Mouse (Mus musculus): Measurements from ENCODE around the gene Agpat2. TPM values are rescaled to one million over a fixed set of nuclear protein-coding genes. Genes with fewer than 3 reads are reported as not detected.

Agpat2 gene
- polyA plus RNA-seq, 1 experiment from 2014 or later, result 55.6 TPM

DNA sequence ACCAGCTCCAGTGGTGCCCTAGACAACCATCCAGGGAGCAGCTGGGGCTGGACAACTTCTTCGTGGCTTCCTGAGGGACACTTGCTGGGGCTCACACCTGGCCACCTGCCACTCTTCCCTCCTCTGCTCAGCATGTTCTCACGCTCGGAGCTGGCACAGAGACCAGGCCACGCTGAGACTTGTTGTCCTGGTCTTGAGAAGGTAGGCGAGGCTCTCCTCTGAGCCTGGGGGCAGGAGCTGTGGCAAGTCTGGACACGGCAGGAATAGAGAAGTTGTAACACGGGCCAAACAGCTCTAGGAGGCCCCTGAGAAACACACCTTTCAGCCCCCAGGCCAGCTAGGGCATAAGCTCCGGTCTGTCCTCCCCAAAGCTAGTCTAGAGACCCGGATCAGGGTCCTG, 50.3 kb downstream of the Agpat2 start:
- no peak overlapping the region for H3K27ac ChIP-seq (replicated peaks)
- no peaks in the 10 kb centered on the region for H3K9me3 ChIP-seq (replicated peaks)
- peaks cover 4% of the 10 kb centered on the region; the same call in 1 of the 2 replicates for H3K27me3 ChIP-seq
- no peak overlapping the region for H3K9ac ChIP-seq
- H3K4me1 ChIP-seq (replicated peaks), result peaks cover 53% of the 10 kb centered on the region
- 49% methylated on average over 9 of the region's 9 CpGs for WGBS (ENCODE audit: insufficient replicate concordance)
- no peak for ATAC-seq (ENCODE audit: insufficient read depth)
- H3K4me2 ChIP-seq, result no peak overlapping the region
- H3K4me3 ChIP-seq (replicated peaks), result no peak overlapping the region
- H3K36me3 ChIP-seq (replicated peaks), result no peaks in the 10 kb centered on the region

DNA sequence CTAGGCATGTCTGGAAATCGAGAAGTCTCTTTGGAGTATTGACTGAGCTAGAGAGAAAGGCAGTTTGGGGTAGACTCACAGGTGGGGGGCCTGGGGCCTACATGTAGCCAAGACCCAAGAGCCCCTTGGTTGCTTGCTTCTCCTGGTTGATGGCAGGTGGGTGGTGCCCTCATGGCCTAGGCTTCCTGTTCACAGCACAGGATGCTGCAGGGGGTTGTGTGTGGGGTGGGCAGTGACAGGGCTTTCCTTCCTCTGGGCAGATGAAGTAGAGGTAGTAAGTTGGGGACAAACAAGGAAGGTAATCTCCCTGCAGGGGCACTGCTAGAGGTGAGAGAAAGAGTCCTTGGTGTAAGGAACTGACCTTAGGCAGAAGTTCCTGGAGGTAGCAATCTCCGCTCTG, 52.2 kb downstream of the Agpat2 start:
- no peak overlapping the region for H3K4me3 ChIP-seq (replicated peaks)
- peaks cover 4% of the 10 kb centered on the region; the same call in 1 of the 2 replicates for H3K27me3 ChIP-seq
- no peaks in the 10 kb centered on the region for H3K9me3 ChIP-seq (replicated peaks)
- no peak overlapping the region for H3K9ac ChIP-seq
- 57% methylated on average over 2 of the region's 2 CpGs for WGBS (ENCODE audit: insufficient replicate concordance)
- ATAC-seq (ENCODE audit: insufficient read depth), result no peak
- peaks cover 54% of the 10 kb centered on the region for H3K4me1 ChIP-seq (replicated peaks)
- H3K36me3 ChIP-seq (replicated peaks), result no peaks in the 10 kb centered on the region
- no peak overlapping the region for H3K4me2 ChIP-seq
- H3K27ac ChIP-seq (replicated peaks), result no peak overlapping the region; the same call in 1 of the 2 replicates

DNA sequence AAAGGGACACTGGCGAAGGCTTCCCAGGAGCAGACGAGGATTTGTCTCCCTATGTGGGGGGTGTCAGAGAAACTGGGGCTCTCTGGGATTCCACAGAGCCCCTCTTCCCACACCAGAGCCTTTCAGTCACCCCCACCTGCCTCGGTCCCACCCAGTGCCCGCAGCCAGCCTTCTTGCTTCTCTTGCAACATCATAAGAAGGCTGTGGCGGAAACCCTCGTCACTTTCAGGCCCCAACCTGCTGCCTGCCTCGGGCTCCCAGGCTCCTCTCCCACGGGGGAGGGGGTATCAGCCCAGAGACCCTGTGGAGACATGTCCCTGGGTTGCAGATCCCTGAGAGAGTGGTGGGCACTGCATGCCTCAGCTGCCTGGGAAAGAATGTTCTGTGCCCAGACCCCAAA, 52.8 kb downstream of the Agpat2 start:
- Histone ChIP-seq H3K27me3 (peaks cover 4% of the 10 kb centered on the region; the same call in 1 of the 2 replicates), H3K36me3 (replicated peaks) (no peaks in the 10 kb centered on the region), H3K9me3 (replicated peaks) (no peaks in the 10 kb centered on the region), H3K4me2 (no peak overlapping the region), H3K9ac (no peak overlapping the region), H3K4me3 (replicated peaks) (no peak overlapping the region), H3K27ac (replicated peaks) (no peak overlapping the region), H3K4me1 (replicated peaks) (peaks cover 48% of the 10 kb centered on the region)
- no peak for ATAC-seq (ENCODE audit: insufficient read depth)
- 31% methylated on average over 8 of the region's 8 CpGs for WGBS (ENCODE audit: insufficient replicate concordance)

DNA sequence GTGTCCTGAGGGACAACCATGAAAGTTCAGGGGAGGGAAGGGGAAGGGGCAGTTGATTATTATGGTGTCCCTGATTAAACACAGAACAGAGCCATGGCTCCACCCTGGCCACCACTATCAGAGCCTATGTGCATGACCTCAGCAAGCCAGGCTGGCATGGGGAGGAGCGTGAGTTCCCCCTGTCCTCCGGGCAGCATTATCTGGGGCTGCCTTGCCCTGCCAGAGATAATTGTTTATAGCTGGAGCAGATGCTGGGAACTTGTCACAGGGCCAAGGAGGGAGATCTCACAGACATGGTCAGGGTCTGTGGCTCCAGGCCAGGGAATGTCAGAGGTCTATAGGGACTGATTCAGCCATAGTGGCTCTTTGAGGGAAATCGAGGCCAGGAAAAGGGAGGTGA, 53.4 kb downstream of the Agpat2 start:
- H3K9me3 ChIP-seq (replicated peaks), result no peaks in the 10 kb centered on the region
- no peak overlapping the region for H3K4me2 ChIP-seq
- no peak for ATAC-seq (ENCODE audit: insufficient read depth)
- H3K4me3 ChIP-seq (replicated peaks), result no peak overlapping the region
- peak overlapping the region; percentile 41; the same call in 1 of the 2 replicates for H3K27ac ChIP-seq (replicated peaks)
- no peak overlapping the region for H3K9ac ChIP-seq
- H3K36me3 ChIP-seq (replicated peaks), result no peaks in the 10 kb centered on the region
- peaks cover 4% of the 10 kb centered on the region; the same call in 1 of the 2 replicates for H3K27me3 ChIP-seq
- 33% methylated on average over 3 of the region's 3 CpGs for WGBS (ENCODE audit: insufficient replicate concordance)
- H3K4me1 ChIP-seq (replicated peaks), result peaks cover 43% of the 10 kb centered on the region

DNA sequence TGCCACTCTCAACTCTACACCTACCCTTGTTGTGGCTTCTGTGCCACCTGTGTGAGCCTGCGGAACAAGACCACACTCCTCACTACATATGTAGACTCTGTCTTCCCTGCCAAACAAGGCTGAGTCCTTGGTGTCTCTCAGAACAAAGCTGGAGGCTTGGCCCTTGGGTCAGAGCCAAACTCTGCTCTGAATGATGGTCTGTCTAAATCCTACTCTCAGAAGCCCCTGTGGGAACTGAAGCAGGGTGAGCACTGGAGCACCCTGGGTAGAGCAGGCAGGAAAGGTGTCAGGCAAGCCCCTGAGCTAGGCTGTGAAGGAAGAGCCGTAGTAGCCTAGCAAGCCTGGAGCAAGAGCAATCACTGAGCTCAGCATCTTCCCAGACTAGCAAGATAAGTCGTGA, 54.0 kb downstream of the Agpat2 start:
- H3K36me3 ChIP-seq (replicated peaks), result no peaks in the 10 kb centered on the region
- H3K9ac ChIP-seq, result no peak overlapping the region
- WGBS (ENCODE audit: insufficient replicate concordance), result 43% methylated on average over 3 of the region's 3 CpGs
- no peak overlapping the region for H3K4me3 ChIP-seq (replicated peaks)
- no peaks in the 10 kb centered on the region for H3K9me3 ChIP-seq (replicated peaks)
- H3K4me1 ChIP-seq (replicated peaks), result peaks cover 38% of the 10 kb centered on the region
- H3K27me3 ChIP-seq, result peaks cover 4% of the 10 kb centered on the region; the same call in 1 of the 2 replicates
- peak overlapping the region; percentile 41; the same call in 1 of the 2 replicates for H3K27ac ChIP-seq (replicated peaks)
- no peak for ATAC-seq (ENCODE audit: insufficient read depth)
- no peak overlapping the region for H3K4me2 ChIP-seq

DNA sequence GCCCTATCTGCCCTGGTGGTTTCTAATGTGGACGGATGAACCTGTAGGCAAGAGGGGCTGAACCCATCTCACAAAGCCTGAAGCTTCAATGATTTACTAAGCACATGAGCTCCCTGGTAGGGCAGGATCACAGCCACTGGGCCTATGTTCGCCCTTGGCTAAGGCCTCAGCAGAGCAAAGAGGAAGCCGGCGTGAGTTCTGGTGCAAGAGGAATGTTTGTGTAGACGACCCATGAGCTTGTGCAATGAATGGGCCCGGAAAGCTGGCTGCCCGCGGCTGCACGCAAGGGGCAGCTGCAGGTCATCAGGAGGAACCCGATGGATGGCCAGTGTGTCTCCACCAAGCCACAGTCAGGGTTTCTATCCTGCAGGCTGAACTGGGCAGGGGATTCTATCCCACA, 54.4 kb downstream of the Agpat2 start:
- Histone ChIP-seq H3K4me1 (replicated peaks) (peaks cover 34% of the 10 kb centered on the region), H3K36me3 (replicated peaks) (no peaks in the 10 kb centered on the region), H3K4me3 (replicated peaks) (no peak overlapping the region), H3K9ac (no peak overlapping the region), H3K4me2 (no peak overlapping the region), H3K27me3 (peaks cover 4% of the 10 kb centered on the region; the same call in 1 of the 2 replicates), H3K27ac (replicated peaks) (peak overlapping the region; percentile 41; the same call in 1 of the 2 replicates), H3K9me3 (replicated peaks) (no peaks in the 10 kb centered on the region)
- ATAC-seq (ENCODE audit: insufficient read depth), result peak; percentile 51
- WGBS (ENCODE audit: insufficient replicate concordance), result 23% methylated on average over 10 of the region's 10 CpGs

DNA sequence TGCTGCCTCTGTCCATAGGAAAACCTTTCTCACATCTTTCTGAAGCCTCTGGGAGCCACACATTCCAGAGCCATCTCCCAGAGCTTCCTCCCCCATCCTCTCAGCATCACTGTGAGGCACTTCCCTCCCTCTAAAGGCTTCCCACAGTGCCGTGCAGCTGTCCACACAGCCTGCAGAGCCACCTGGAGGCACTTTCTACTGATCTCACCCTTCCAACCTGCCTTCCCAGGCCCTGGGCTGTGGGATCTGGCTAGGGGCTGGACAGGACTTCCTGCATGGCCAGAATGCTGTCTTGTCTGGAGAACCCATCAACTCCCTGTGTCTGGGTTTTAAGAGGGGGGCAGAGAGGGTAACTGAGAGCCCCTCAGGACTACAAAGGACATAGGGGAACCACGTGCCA, 56.7 kb downstream of the Agpat2 start:
- H3K9me3 ChIP-seq (replicated peaks), result no peaks in the 10 kb centered on the region
- no peak overlapping the region for H3K27ac ChIP-seq (replicated peaks)
- no peak for ATAC-seq (ENCODE audit: insufficient read depth)
- no peaks in the 10 kb centered on the region for H3K36me3 ChIP-seq (replicated peaks)
- H3K9ac ChIP-seq, result no peak overlapping the region
- no peak overlapping the region for H3K4me2 ChIP-seq
- 24% methylated on average over 2 of the region's 2 CpGs for WGBS (ENCODE audit: insufficient replicate concordance)
- peaks cover 26% of the 10 kb centered on the region for H3K4me1 ChIP-seq (replicated peaks)
- H3K4me3 ChIP-seq (replicated peaks), result no peak overlapping the region
- no peaks in the 10 kb centered on the region for H3K27me3 ChIP-seq

DNA sequence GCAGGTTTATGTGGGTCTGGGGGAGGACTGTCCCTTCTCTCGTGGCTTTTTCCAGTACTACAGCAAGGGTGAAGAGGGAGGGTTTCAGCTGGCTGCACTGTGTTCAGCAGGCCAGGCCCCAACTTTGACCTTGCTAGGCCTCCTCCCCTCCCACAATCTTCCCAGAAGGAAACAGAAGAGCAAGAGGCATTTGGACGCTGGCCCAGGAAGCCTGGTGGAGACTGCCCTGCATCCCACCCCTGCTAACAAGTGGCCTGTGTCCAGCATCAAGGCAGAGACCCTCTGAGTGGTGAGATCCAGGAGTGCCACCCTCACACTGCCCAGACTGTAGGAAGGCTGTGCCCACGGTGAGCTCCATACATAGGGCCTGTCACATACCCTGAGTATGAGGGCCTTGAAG, 60.0 kb downstream of the Agpat2 start:
- peak; percentile 32; the same call in 1 of the 2 replicates for ATAC-seq (ENCODE audit: insufficient read depth)
- no peaks in the 10 kb centered on the region for H3K36me3 ChIP-seq (replicated peaks)
- no peaks in the 10 kb centered on the region for H3K9me3 ChIP-seq (replicated peaks)
- no peak overlapping the region for H3K9ac ChIP-seq
- H3K4me3 ChIP-seq (replicated peaks), result no peak overlapping the region
- H3K4me1 ChIP-seq (replicated peaks), result peaks cover 5% of the 10 kb centered on the region
- 56% methylated on average over 3 of the region's 3 CpGs for WGBS (ENCODE audit: insufficient replicate concordance)
- no peak overlapping the region for H3K27ac ChIP-seq (replicated peaks)
- H3K4me2 ChIP-seq, result no peak overlapping the region
- H3K27me3 ChIP-seq, result peaks cover 10% of the 10 kb centered on the region

DNA sequence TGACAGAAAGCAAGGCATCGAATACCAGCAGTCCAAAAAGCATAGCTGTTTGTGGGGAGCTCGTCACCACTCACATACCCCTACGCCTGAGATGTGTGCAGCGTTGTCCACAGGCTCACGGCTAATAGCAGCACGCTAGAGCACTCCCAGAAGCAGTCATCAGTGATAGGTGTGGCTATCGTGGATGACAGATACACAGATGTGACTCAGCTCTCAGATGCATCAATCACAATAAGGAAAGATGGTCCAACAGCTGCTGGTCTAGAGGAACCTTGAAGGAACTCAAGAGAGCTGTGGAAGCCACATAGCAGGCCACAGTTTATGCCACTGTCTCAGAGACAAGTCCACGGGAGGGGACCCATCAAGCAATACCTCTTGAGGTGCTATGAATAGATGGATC, 60.4 kb downstream of the Agpat2 start:
- H3K9ac ChIP-seq, result no peak overlapping the region
- WGBS (ENCODE audit: insufficient replicate concordance), result 54% methylated on average over 8 of the region's 8 CpGs
- H3K27me3 ChIP-seq, result peaks cover 10% of the 10 kb centered on the region
- H3K9me3 ChIP-seq (replicated peaks), result no peaks in the 10 kb centered on the region
- H3K4me1 ChIP-seq (replicated peaks), result peaks cover 3% of the 10 kb centered on the region
- no peak overlapping the region for H3K4me2 ChIP-seq
- ATAC-seq (ENCODE audit: insufficient read depth), result no peak
- H3K4me3 ChIP-seq (replicated peaks), result no peak overlapping the region
- no peak overlapping the region for H3K27ac ChIP-seq (replicated peaks)
- no peaks in the 10 kb centered on the region for H3K36me3 ChIP-seq (replicated peaks)

DNA sequence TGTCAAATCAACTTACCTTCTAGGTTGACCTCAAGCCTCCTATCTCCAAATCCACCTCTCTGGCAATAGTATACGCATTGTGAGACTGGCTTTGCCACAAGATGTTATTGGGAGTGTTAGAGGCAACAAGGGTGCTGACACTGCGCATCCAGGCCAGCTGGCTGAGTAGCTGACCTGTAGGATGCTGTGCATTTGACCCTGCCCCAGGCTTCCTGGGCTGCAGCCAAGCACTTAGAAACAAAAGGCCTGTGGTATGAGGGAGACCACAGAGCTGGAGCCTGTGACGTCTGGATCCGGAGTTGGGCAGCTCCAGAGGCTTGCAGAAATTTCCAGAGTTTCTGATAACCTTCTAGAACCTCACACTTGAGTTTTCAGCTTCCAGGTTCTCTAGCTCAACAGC, 61.1 kb downstream of the Agpat2 start:
- Histone ChIP-seq H3K4me1 (replicated peaks) (peaks cover 3% of the 10 kb centered on the region; the same call in 1 of the 2 replicates), H3K27me3 (peaks cover 10% of the 10 kb centered on the region), H3K9ac (no peak overlapping the region), H3K27ac (replicated peaks) (no peak overlapping the region), H3K36me3 (replicated peaks) (no peaks in the 10 kb centered on the region), H3K9me3 (replicated peaks) (no peaks in the 10 kb centered on the region), H3K4me2 (no peak overlapping the region), H3K4me3 (replicated peaks) (no peak overlapping the region)
- peak; percentile 26; the same call in 1 of the 2 replicates for ATAC-seq (ENCODE audit: insufficient read depth)
- WGBS (ENCODE audit: insufficient replicate concordance), result 54% methylated on average over 4 of the region's 4 CpGs
